Mouse (Mus musculus): ENCODE data around the gene Il17c.

DNA sequence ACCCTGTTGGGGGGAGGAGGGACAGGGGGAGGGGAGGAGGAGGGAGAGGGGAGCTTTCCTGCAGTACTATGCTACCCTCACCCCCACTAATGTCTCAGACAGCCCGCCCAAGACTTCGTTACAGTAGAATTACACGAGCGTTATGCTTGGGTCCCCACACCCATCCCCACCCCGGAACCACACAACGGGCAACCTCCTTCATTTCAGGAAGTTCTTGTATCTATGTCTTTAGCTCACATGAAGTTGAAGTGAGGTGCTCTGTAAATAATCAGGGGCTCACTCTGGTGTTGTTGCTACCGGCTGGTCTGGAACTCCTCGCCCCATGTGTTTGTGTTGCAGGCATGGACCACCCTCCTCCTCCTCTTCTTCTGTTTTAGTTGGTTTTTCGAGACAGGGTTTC lies 6.3 kb downstream of the Il17c start:
- TF ChIP-seq CTCF (IDR thresholded peaks at IDR 0.05; ENCODE audit: insufficient read depth, low read depth, low read length) (no peak), POLR2A (IDR thresholded peaks at IDR 0.05; ENCODE audit: insufficient read depth, low read depth, low read length) (no peak)
